Mouse (Mus musculus) embryonic fibroblast, embryonic 13.5 days (primary cell): ENCODE results near the gene Gm3238. TPM values are rescaled to one million over a fixed set of nuclear protein-coding genes. Genes with fewer than 3 reads are reported as not detected.
"Not testable (repeated sequence)": the region's sequence is repeated elsewhere in the genome, so short reads cannot be mapped to it uniquely, and the experiment has no call there.

Experiments
- H3K27ac ChIP-seq: 2 replicates; pipeline ENCODE4 v1.5.1; 2012; ENCODE audit warnings: low read length, control low read depth, inconsistent platforms; ENCODE audit not compliant: insufficient read depth
- H3K4me1 ChIP-seq: 2 replicates; pipeline ENCODE4 v1.6.1; 2011; ENCODE audit warnings: low read length; ENCODE audit not compliant: control insufficient read depth, insufficient read depth
- H3K4me3 ChIP-seq: 2 replicates; pipeline ENCODE4 v1.5.1; 2011; ENCODE audit warnings: mild to moderate bottlenecking, control low read depth, low read length; ENCODE audit not compliant: insufficient read depth
- CTCF ChIP-seq: IDR thresholded peaks from 2 replicates; pipeline ENCODE4 v1.5.1; 2011; ENCODE audit warnings: mild to moderate bottlenecking, control low read depth, low read length, moderate library complexity, borderline replicate concordance; ENCODE audit not compliant: insufficient read depth
- POLR2A ChIP-seq: IDR thresholded peaks from 2 replicates; pipeline ENCODE4 v1.6.1; 2011; ENCODE audit warnings: low read depth, mild to moderate bottlenecking, control low read depth, low read length, moderate library complexity
- polyA plus RNA-seq: library from polyadenylated mRNA; stranded (reverse); fragments of >200 nt; gene quantifications from 2 replicates; pipeline ENCODE4 v1.2.4, GENCODE M21; 2011; ENCODE audit warnings: low read depth; ENCODE audit not compliant: missing spikeins, insufficient read length

Gm3238 gene
- polyA plus RNA-seq, 1 experiment, result not detected

- Histone ChIP-seq H3K27ac (no peak within 1 kb of the TSS), H3K4me1 (no peaks in the 10 kb centered on the region), H3K4me3 (no peak within 1 kb of the TSS)
- TF ChIP-seq POLR2A (no peak), CTCF (no peak)
Measured at GRCm38 (mm10) chr10:77794976-77795375, 23.9 kb upstream of the Gm3238 start, which contains the start of gene Gm9639. Gene Gm9639 (minus strand): TSS chr10:77795076.

DNA sequence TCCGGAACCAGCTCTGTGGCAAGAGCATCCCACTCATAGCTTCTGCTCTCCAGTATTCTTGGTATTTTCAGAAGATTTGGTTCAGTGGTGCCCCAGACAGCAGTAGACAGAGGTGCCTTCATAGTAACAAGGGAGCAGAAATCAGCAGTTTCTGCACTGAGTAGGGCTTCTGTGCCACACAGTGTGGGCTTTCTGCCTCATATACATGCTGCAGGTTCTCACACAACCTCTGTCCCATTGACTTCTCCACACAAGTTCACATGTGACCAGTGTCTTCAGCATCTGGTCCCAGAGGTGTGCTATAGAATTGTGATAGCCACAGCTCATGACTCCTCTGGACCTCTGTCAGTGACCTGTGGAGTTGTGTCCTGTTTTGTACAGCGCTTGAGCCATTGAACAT is 17.5 kb upstream of the Gm3238 start:
- Histone ChIP-seq H3K27ac (no peak overlapping the region), H3K4me1 (no peaks in the 10 kb centered on the region), H3K4me3 (no peak overlapping the region)
- no peak for TF ChIP-seq POLR2A
- TF ChIP-seq CTCF, result no peak

GRCm38 (mm10) chr10:77787876-77788275 is 16.8 kb upstream of the Gm3238 start, which contains the start of gene Gm7137:
Gene Gm7137 (minus strand): TSS chr10:77788200.
- not testable (repeated sequence) for H3K4me1 ChIP-seq, H3K27ac ChIP-seq, H3K4me3 ChIP-seq

DNA sequence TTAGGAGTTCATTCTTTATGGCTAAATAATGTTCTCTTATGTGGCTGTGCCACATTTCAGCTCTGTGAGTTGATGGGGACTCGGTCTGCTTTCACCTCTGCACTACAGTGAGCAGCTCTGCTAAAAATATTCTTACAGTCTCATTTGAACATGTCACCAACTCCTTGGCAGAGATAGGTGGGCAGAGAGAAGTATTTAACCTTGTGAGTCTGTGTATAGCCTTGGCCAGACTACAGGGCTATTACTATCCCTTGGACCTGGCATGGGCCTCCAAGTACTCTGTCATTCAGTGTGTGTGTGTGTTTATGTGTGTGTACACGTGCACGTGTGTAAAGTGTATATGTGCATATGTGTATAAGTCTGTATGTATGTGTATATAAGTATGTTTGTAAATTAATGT is 12.3 kb upstream of the Gm3238 start:
- H3K4me1 ChIP-seq, H3K27ac ChIP-seq: not testable (repeated sequence)

GRCm38 (mm10) chr10:77782442-77782841 is 11.3 kb upstream of the Gm3238 start, which contains the start of gene Gm3250:
Gene Gm3250 (minus strand): TSS chr10:77782542.
- not testable (repeated sequence) for H3K4me1 ChIP-seq, H3K4me3 ChIP-seq, H3K27ac ChIP-seq

More for the DNA sequence above, 12.3 kb upstream of the Gm3238 start:
- H3K4me3 ChIP-seq, result not testable (repeated sequence)

GRCm38 (mm10) chr10:77776844-77777243 is 5.7 kb upstream of the Gm3238 start, which contains the start of gene Gm7138:
Gene Gm7138 (minus strand): TSS chr10:77776944.
- not testable (repeated sequence) for H3K27ac ChIP-seq, H3K4me3 ChIP-seq, H3K4me1 ChIP-seq

DNA sequence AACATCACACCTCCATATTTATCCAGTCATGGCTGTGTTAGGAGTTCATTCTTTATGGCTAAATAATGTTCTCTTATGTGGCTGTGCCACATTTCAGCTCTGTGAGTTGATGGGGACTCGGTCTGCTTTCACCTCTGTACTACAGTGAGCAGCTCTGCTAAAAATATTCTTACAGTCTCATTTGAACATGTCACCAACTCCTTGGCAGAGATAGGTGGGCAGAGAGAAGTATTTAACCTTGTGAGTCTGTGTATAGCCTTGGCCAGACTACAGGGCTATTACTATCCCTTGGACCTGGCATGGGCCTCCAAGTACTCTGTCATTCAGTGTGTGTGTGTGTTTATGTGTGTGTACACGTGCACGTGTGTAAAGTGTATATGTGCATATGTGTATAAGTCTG is 1.0 kb upstream of the Gm3238 start:
- not testable (repeated sequence) for H3K4me3 ChIP-seq, H3K4me1 ChIP-seq, H3K27ac ChIP-seq

DNA sequence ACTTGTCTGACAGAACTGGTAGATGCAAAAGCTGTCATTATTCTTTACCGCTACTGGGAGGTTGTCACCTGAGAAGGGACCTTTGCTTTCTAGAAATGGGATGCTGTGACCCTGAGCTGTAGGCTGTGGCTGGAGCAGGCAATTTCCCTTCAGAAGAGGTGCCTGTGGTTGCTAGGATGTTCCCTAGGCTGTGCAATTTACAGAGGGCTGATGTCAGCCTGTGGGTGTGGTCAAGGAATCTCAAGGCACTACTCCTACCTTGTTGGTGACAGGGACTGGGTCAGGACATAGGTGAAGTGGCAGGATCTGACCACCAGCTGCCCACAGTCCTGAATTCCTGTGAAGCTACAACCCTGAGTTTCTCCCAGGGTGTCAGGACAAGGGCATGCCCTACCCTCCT is 1.4 kb downstream of the Gm3238 start:
- no peaks in the 10 kb centered on the region for H3K4me1 ChIP-seq
- H3K27ac ChIP-seq, result no peak overlapping the region
- TF ChIP-seq CTCF (no peak), POLR2A (no peak)
- no peak overlapping the region for H3K4me3 ChIP-seq

DNA sequence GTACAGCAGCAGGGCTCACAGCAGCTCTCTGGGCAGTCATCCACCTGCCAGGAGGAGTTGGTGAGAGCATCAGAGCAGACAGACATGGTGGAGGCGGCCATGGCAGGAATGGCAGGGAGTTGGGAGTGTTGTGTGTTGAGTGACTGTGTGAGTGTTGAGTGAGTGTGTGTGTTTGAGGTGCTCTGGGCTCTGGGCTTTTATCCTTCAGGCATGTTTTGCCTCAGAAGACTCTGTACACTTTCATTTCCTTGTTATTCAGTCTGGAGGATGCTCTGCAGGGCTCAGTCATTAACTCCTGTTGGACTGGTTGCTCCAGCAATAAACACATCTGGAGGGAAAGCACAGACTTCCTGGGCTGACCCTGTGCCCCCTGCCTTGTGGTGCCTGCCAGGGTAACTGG is 11.5 kb downstream of the Gm3238 start, which contains the start of gene Gm3233:
Gm3233 (minus strand) TSS at position 101 of the 400 bp plus-strand sequence.
- H3K4me1 ChIP-seq, H3K4me3 ChIP-seq, H3K27ac ChIP-seq: not testable (repeated sequence)

DNA sequence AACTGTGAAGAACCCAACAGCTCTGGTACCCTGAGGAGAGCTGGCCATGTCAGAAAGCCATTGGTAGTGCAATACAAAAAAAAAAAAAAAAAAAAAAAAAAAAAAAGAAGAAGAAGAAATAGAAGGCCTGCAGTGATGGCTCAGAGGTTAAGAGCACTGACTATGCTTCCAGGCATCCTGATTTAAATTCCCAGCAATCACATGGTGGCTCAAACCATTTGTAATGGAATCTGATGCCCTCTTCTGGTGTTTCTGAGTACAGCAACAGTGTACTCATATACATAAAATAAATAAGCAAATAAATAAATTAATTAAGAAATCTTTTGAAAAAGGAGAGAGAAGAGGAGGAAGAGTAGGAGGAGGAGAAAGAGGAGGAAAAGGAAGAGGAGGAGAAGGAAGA is 17.7 kb downstream of the Gm3238 start:
- H3K27ac ChIP-seq, result no peak overlapping the region
- H3K4me3 ChIP-seq, result no peak overlapping the region
- no peaks in the 10 kb centered on the region for H3K4me1 ChIP-seq
- no peak for TF ChIP-seq CTCF
- no peak for TF ChIP-seq POLR2A

DNA sequence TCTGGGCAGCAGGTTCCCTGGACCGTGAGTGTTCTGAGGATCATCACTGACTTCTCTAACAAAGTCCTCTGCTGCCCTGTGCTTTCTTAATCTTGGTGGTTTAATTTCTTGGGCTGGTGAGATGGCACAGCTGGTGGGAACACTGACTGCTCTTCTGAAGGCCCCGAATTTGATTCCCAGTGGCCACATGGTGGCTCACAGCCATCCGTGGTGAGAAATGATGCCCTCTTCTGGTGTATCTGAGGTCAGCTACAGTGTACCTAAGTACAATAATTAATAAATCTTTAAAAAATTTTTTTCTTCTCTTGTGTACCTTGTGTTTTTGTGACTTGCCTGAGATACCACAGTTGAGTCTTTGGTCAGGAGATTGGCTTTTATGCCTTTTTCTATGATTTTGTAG is 18.8 kb downstream of the Gm3238 start:
- H3K27ac ChIP-seq, H3K4me3 ChIP-seq, H3K4me1 ChIP-seq: not testable (repeated sequence)

DNA sequence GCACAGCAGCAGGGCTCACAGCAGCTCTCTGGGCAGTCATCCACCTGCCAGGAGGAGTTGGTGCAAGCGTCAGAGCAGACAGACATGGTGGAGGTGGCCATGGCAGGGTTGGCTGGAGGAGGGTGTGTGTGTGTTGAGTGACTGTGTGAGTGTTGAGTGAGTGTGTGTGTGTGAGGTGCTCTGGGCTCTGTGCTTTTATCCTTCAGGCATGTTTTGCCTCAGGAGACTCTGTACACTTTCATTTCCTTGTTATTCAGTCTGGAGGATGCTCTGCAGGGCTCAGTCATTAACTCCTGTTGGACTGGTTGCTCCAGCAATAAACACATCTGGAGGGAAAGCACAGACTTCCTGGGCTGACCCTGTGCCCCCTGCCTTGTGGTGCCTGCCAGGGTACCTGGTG is 19.9 kb downstream of the Gm3238 start, which contains the start of gene Gm9736:
Gm9736 (minus strand) TSS at position 101 of the 400 bp plus-strand sequence.
- not testable (repeated sequence) for H3K27ac ChIP-seq, H3K4me1 ChIP-seq, H3K4me3 ChIP-seq

GRCm38 (mm10) chr10:77750686-77751085 is 20.4 kb downstream of the Gm3238 start:
- H3K4me3 ChIP-seq, H3K27ac ChIP-seq, H3K4me1 ChIP-seq: not testable (repeated sequence)

DNA sequence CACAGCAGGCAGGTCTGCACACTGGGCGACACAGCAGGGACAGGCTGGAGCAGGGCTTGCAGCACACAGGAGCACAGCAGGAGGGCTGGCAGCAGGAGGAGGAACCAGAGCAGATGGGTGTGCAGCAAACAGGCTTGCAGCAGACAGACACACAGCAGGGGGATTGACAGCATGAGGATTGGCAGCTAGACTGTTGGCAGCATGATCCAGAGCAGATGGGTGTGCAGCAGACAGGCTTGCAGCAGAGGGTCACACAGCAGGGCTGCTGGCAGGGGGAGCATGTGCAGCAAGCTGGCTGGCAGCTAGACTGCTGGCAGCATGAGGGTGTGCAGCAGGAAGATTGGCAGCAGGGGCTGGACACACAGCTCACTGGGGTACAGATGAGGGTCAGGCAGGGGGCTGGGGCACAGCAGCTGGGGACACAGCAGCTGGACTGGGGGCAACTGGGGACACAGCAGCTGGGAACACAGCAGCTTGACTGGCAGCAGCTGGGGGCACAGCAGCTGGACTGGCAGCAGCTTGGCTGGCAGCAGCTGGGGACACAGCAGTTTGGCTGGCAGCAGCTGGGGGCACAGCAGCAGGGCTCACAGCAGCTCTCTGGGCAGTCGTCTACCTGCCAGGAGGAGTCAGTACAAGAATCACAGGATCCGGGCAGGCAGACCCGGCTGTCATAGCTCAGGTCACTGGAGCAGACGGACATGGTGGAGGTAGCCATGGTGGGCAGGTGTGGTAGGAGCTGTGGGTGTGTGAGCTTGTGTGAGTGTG is 29.0 kb downstream of the Gm3238 start, which contains the start of gene Gm18596:
Gm18596 (minus strand) TSS at position 715 of the 765 bp plus-strand sequence.
- not testable (repeated sequence) for H3K4me3 ChIP-seq, H3K4me1 ChIP-seq, H3K27ac ChIP-seq
